ENCODE assay signal across 25 mouse cellular contexts in the genomic region with DNA sequence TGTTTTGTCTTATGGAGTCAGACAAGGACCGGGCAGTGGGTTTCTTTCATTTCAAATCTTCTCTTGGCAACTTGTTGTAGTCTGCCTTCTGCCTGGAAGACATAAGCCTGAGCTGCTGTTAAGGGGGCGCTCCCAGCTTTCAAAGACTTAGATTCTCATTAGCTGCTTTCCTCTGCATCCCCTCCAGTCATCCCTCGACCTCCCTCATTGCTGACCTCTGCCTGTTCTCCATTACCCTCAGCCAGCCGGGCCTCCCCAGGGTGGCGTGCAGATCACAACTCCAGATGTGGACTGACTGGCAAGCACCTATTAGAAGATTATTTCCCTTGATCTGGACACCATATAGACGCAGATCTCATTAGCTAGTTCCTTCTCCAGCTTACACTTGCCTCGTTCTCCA. TPM values are rescaled to one million over a fixed set of nuclear protein-coding genes. Genes with fewer than 3 reads are reported as not detected.
DNase-seq lines count a peak whose midpoint lies in the region; ATAC-seq lines count a peak whose summit lies in the region.
"Had no signal": no experiment of that assay in that cellular context is flagged by ENCODE, and none has a peak within 500 bp of the region (broad histone marks: within the 10 kb centered on the region; RNA-seq: fewer than 3 reads in every experiment).

No protein-coding gene starts in this region.

- H3K4me1 ChIP-seq in hindbrain, embryonic 10.5 days (replicated peaks): 0 out of 2 replicates have a peak, but pooled peaks cover 7% of the 10 kb centered on the region
- H3K4me1 ChIP-seq in hindbrain, embryonic 16.5 days (ENCODE audit: control insufficient read depth, insufficient read depth, low read depth, low read length): no peaks in the 10 kb centered on the region
- H3K4me1 ChIP-seq in embryonic facial prominence, embryonic 10.5 days: peaks cover 14% of the 10 kb centered on the region
- H3K4me1 ChIP-seq in limb, embryonic 11.5 days (ENCODE audit: control insufficient read depth, insufficient read depth, low read length): peaks cover 11% of the 10 kb centered on the region
- H3K4me1 ChIP-seq: heart, embryonic 15.5 days had no signal

- H3K27ac ChIP-seq in hindbrain, embryonic 10.5 days: no peak overlapping the region
- no peak overlapping the region for H3K27ac ChIP-seq in hindbrain, embryonic 16.5 days (ENCODE audit: low read depth, low read length)
- H3K27ac ChIP-seq in embryonic facial prominence, embryonic 10.5 days (replicated peaks): no peak overlapping the region; the same call in 1 of the 2 replicates
- no peak overlapping the region for H3K27ac ChIP-seq in limb, embryonic 11.5 days (replicated peaks; ENCODE audit: low read depth, low read length)
- H3K27ac ChIP-seq: embryonic facial prominence, embryonic 15.5 days; gastrocnemius, adult 2 months; heart, embryonic 15.5 days; hindbrain, postnatal 0 days had no signal

- ATAC-seq in hindbrain, embryonic 16.5 days: no peak
- ATAC-seq in limb, embryonic 11.5 days (ENCODE audit: insufficient number of reproducible peaks, low FRiP score, low TSS enrichment, low read depth): no peak
- ATAC-seq: forebrain, embryonic 16.5 days; hindbrain, postnatal 0 days; Patski had no signal

- DNase-seq in hindbrain, embryonic 10.5 days (ENCODE audit: low spot score): peak; percentile 28
- DNase-seq in embryo, embryonic 10.5 days (ENCODE audit: low spot score): peak; percentile 56
- peak; percentile 70 for DNase-seq in embryonic facial prominence, embryonic 10.5 days (ENCODE audit: low spot score)
- DNase-seq in limb, embryonic 11.5 days (ENCODE audit: low spot score): peak; percentile 54
- no peak for DNase-seq in left cerebral cortex, adult 11 months (ENCODE audit: low spot score)
- no peak for DNase-seq in T-cell, adult 2 months (ENCODE audit: low spot score)
- DNase-seq in kidney, adult 8-10 months: no peak
- DNase-seq: adrenal gland, adult 2 months; adrenal gland, postnatal 25 days; cerebellum, adult 18-20 months; cerebellum, adult 9-11 months; cerebellum, postnatal 36 days; gastrocnemius, adult 2 months; gastrocnemius, postnatal 25 days; heart, postnatal 14 days; kidney, adult 18-20 months had no signal

- no peak overlapping the region for H3K4me2 ChIP-seq in hindbrain, embryonic 16.5 days (ENCODE audit: low read length)
- H3K4me2 ChIP-seq in limb, embryonic 11.5 days (ENCODE audit: low read depth, severe bottlenecking): no peak overlapping the region
- H3K4me2 ChIP-seq: embryonic facial prominence, embryonic 15.5 days; heart, embryonic 11.5 days; heart, embryonic 15.5 days had no signal

- H3K36me3 ChIP-seq in hindbrain, embryonic 10.5 days: no peaks in the 10 kb centered on the region
- H3K36me3 ChIP-seq in hindbrain, embryonic 16.5 days (ENCODE audit: control insufficient read depth, insufficient read depth, low read length): no peaks in the 10 kb centered on the region
- no peaks in the 10 kb centered on the region for H3K36me3 ChIP-seq in embryonic facial prominence, embryonic 10.5 days (replicated peaks)
- no peaks in the 10 kb centered on the region for H3K36me3 ChIP-seq in limb, embryonic 11.5 days (ENCODE audit: control insufficient read depth, insufficient read depth, low read length)
- H3K36me3 ChIP-seq: embryonic facial prominence, embryonic 15.5 days; heart, embryonic 15.5 days had no signal

- no peaks in the 10 kb centered on the region for H3K27me3 ChIP-seq in hindbrain, embryonic 10.5 days (ENCODE audit: insufficient read depth, poor library complexity, severe bottlenecking)
- no peaks in the 10 kb centered on the region for H3K27me3 ChIP-seq in hindbrain, embryonic 16.5 days (replicated peaks; ENCODE audit: control insufficient read depth, insufficient read depth, low read length)
- H3K27me3 ChIP-seq in embryonic facial prominence, embryonic 10.5 days (replicated peaks; ENCODE audit: low read depth, poor library complexity, severe bottlenecking): no peaks in the 10 kb centered on the region
- H3K27me3 ChIP-seq in limb, embryonic 11.5 days (ENCODE audit: control insufficient read depth, insufficient read depth, low read length): no peaks in the 10 kb centered on the region
- H3K27me3 ChIP-seq: CH12.LX; embryonic facial prominence, embryonic 15.5 days; heart, embryonic 15.5 days; Patski had no signal

- WGBS in hindbrain, embryonic 10.5 days: 62% methylated on average over 7 of the region's 7 CpGs
- WGBS in hindbrain, embryonic 16.5 days: 62% methylated on average over 7 of the region's 7 CpGs
- 25% methylated on average over 7 of the region's 7 CpGs for WGBS in embryonic facial prominence, embryonic 10.5 days
- WGBS in limb, embryonic 11.5 days: 11% methylated on average over 7 of the region's 7 CpGs

- no peak overlapping the region for H3K9ac ChIP-seq in hindbrain, embryonic 16.5 days (ENCODE audit: low read depth, low read length)
- no peak overlapping the region for H3K9ac ChIP-seq in limb, embryonic 11.5 days (ENCODE audit: low read length)
- H3K9ac ChIP-seq: embryonic facial prominence, embryonic 15.5 days; heart, embryonic 15.5 days had no signal

- H3K9me3 ChIP-seq in hindbrain, embryonic 10.5 days: no peaks in the 10 kb centered on the region
- H3K9me3 ChIP-seq in hindbrain, embryonic 16.5 days (ENCODE audit: control insufficient read depth, low read length): no peaks in the 10 kb centered on the region
- no peaks in the 10 kb centered on the region for H3K9me3 ChIP-seq in embryonic facial prominence, embryonic 10.5 days
- H3K9me3 ChIP-seq in limb, embryonic 11.5 days (ENCODE audit: control insufficient read depth, low read length): no peaks in the 10 kb centered on the region
- H3K9me3 ChIP-seq: embryonic facial prominence, embryonic 15.5 days; heart, embryonic 15.5 days had no signal

- no peak overlapping the region for H3K4me3 ChIP-seq in hindbrain, embryonic 10.5 days
- no peak overlapping the region for H3K4me3 ChIP-seq in hindbrain, embryonic 16.5 days (ENCODE audit: low read length)
- H3K4me3 ChIP-seq in embryonic facial prominence, embryonic 10.5 days: no peak overlapping the region
- H3K4me3 ChIP-seq in limb, embryonic 11.5 days (ENCODE audit: low read depth, low read length): no peak overlapping the region
- H3K4me3 ChIP-seq: embryonic facial prominence, embryonic 15.5 days; erythroblast, embryonic 14.5 days; gastrocnemius, adult 2 months; heart, embryonic 15.5 days had no signal

RNA-seq across cellular contexts. Expression of a gene that starts 45.9 kb away (rescaled TPM):
- polyA plus RNA-seq in hindbrain, embryonic 10.5 days (2016; fragmentation: Nextera tagmentation; extraction: Ambion mirVana): 23.4 and 25.2 TPM in 2 replicates
- 15.7 and 16.0 TPM in 2 replicates for polyA plus RNA-seq in hindbrain, embryonic 16.5 days (2015; fragmentation: Nextera tagmentation; extraction: Ambion mirVana)
- 22.9 and 25.3 TPM in 2 replicates for polyA plus RNA-seq in embryonic facial prominence, embryonic 10.5 days (2016; fragmentation: Nextera tagmentation; extraction: Ambion mirVana)
- polyA plus RNA-seq in limb, embryonic 11.5 days (2014; fragmentation: Nextera tagmentation; extraction: Ambion mirVana): 24.9 and 25.5 TPM in 2 replicates

Comparison
In these comparisons a context has a peak if more than half of its experiments do, and no peak if none do; other contexts are left out.
1. DNase-seq: peak in hindbrain, embryonic 10.5 days (single experiment), embryo, embryonic 10.5 days (single experiment), embryonic facial prominence, embryonic 10.5 days (single experiment) and limb, embryonic 11.5 days (single experiment); none in left cerebral cortex, adult 11 months (single experiment), T-cell, adult 2 months (single experiment) and kidney, adult 8-10 months (0 of 2).